Mouse (Mus musculus) brain, embryonic 18.5 days (tissue): ENCODE measurements at regions not wholly inside any gene's neighbourhood (a gene's known extent, or its start where the extent isn't known, plus 50 kb on each side); places are given as distances from the start of the nearest gene placed in this dataset.

Experiments
- DNase-seq: peaks from one replicate; pipeline ENCODE4 v3.0.0-alpha.2; 2012; ENCODE audit warnings: low read depth, low spot score

GRCm38 (mm10) chr2:75452274-75453148 is 206.6 kb upstream of the Hnrnpa3 start:
- no peak for DNase-seq

- DNase-seq = no peak
Observed at GRCm38 (mm10) chr2:75455481-75455880, 203.6 kb upstream of the Hnrnpa3 start.

GRCm38 (mm10) chr2:75456272-75456671 is 202.8 kb upstream of the Hnrnpa3 start:
- no peak for DNase-seq

- DNase-seq = no peak
Observed at GRCm38 (mm10) chr2:75457423-75457822, 201.6 kb upstream of the Hnrnpa3 start.

GRCm38 (mm10) chr2:75458898-75459297 is 200.2 kb upstream of the Hnrnpa3 start:
- no peak for DNase-seq

- DNase-seq = no peak
Observed at GRCm38 (mm10) chr2:75460419-75460818, 198.6 kb upstream of the Hnrnpa3 start.

GRCm38 (mm10) chr2:75461019-75461418 is 198.0 kb upstream of the Hnrnpa3 start:
- DNase-seq = no peak

- no peak for DNase-seq
Observed at GRCm38 (mm10) chr2:75461421-75461991, 197.6 kb upstream of the Hnrnpa3 start.

- DNase-seq = no peak
Observed at GRCm38 (mm10) chr2:75462030-75462671, 196.9 kb upstream of the Hnrnpa3 start.

- DNase-seq = no peak
Observed at GRCm38 (mm10) chr2:75463091-75463490, 196.0 kb upstream of the Hnrnpa3 start.

GRCm38 (mm10) chr2:75464429-75464828 is 194.6 kb upstream of the Hnrnpa3 start:
- no peak for DNase-seq

- DNase-seq = no peak
Observed at GRCm38 (mm10) chr2:75468851-75469250, 190.2 kb upstream of the Hnrnpa3 start.

GRCm38 (mm10) chr2:75469958-75470687 is 188.9 kb upstream of the Hnrnpa3 start:
- DNase-seq = peak; percentile 30

- no peak for DNase-seq
Observed at GRCm38 (mm10) chr2:75470688-75471054, 188.4 kb upstream of the Hnrnpa3 start.

GRCm38 (mm10) chr2:75472489-75472888 is 186.6 kb upstream of the Hnrnpa3 start:
- DNase-seq = no peak

GRCm38 (mm10) chr2:75474509-75474908 is 184.6 kb upstream of the Hnrnpa3 start:
- DNase-seq = no peak

- DNase-seq = no peak
Observed at GRCm38 (mm10) chr2:75476350-75476749, 182.7 kb upstream of the Hnrnpa3 start.

- no peak for DNase-seq
Observed at GRCm38 (mm10) chr2:75477076-75477475, 182.0 kb upstream of the Hnrnpa3 start.

- no peak for DNase-seq
Observed at GRCm38 (mm10) chr2:75479546-75479945, 179.5 kb upstream of the Hnrnpa3 start.

- no peak for DNase-seq
Observed at GRCm38 (mm10) chr2:75481863-75482262, 177.2 kb upstream of the Hnrnpa3 start.

- DNase-seq = no peak
Observed at GRCm38 (mm10) chr2:75482484-75482883, 176.6 kb upstream of the Hnrnpa3 start.

- DNase-seq = no peak
Observed at GRCm38 (mm10) chr2:75484951-75485350, 174.1 kb upstream of the Hnrnpa3 start.
